Mouse (Mus musculus) large intestine, adult 2 months (tissue): ENCODE measurements around the gene Abcg8. TPM values are rescaled to one million over a fixed set of nuclear protein-coding genes. Genes with fewer than 3 reads are reported as not detected.
A peak's percentile ranks its signal among the peaks of the same experiment; 100 is the strongest.

Experiments used
- DNase-seq: peaks from one replicate; pipeline ENCODE4 v3.0.0-alpha.2; 2012; ENCODE audit warnings: low read depth, low spot score
- WGBS: fragments of 180-500 bp; shearing (Covaris S2); methylation state at CpG from one replicate; pipeline ENCODE4 v1.1.7; 2018; 5-methylcytosine and 5-hydroxymethylcytosine counted together
- polyA plus RNA-seq: library from polyadenylated mRNA; depleted of rRNA; stranded (reverse); fragments of >200 nt; gene quantifications from 2 replicates; pipeline ENCODE4 v1.2.3, GENCODE M21; 2012

The Abcg8 gene
- polyA plus RNA-seq, 1 experiment: 79.2 TPM

DNA sequence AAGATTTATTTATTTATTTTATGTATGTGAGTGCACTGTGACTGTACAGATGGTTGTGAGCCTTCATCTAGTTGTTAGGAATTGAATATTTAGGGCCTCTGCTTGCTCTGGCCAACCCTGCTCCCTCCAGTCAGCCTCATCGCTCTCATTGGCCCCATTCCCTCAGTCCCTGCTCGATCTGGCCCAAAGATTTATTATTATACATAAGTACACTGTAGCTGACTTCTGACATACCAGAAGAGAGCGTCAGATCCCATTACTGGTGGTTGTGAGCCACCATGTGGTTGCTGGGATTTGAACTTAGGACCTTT is 18.7 kb upstream of the Abcg8 start:
- no peak for DNase-seq
- 72% methylated on average over 3 of the region's 3 CpGs for WGBS

DNA sequence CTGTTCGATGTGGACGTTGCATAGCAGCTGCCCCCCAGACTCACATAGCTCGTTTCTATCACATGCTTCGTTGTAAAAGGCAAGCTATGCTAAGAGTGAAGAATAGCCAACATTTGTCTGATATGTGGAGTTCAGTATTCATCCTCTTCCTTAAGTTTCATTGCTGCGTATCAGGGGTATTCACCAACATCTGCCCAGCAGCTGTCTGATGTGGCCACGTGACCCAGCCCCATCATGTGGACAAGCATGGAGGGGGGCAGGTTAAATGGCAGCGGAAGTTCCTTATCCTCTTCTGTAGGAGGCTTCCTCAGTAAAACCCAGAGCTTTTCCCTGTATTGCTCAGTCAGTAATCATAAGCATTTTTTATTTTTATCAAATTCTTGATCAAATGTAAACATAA is 18.3 kb upstream of the Abcg8 start:
- 72% methylated on average over 7 of the region's 7 CpGs for WGBS
- DNase-seq: no peak

DNA sequence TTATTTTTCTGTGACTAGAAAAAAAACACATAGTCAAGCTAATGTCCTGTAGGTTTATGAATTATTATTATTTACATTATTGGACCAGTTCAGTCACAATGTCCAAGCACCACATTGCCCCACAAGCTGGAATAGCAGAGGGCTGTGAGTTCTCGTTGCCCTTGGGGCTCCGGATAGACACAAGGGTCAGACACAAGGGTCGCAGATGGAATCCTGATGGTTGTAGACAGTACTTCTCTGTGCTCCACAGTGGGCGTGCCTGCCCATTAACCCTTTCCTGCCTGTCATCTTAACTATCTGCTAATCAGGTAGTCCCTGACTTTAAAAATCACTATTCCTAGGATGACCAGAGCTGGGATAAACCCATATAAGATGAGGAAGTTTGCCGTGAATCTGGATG is 17.9 kb upstream of the Abcg8 start:
- DNase-seq: no peak
- WGBS: 60% methylated on average over 5 of the region's 5 CpGs

DNA sequence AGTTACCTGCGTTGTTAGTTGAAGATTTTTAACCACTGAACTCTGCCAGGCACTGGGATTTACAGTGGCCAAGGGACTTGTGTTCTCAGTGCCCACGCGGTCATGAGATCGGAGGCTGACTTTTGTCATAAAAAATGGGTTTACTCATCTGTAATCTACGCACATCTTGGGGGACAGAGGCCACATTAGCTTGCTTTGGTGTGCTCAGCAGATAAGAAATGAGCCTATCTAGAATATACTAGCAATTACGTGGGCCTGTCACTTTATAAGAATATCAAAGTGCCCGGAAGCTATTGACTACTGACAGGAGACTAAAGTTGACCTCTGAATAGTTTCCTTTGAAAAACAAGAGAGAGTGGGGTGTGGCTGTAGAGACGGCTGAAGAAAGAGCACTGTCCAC is 17.2 kb upstream of the Abcg8 start:
- DNase-seq: no peak
- WGBS: 32% methylated on average over 8 of the region's 8 CpGs

DNA sequence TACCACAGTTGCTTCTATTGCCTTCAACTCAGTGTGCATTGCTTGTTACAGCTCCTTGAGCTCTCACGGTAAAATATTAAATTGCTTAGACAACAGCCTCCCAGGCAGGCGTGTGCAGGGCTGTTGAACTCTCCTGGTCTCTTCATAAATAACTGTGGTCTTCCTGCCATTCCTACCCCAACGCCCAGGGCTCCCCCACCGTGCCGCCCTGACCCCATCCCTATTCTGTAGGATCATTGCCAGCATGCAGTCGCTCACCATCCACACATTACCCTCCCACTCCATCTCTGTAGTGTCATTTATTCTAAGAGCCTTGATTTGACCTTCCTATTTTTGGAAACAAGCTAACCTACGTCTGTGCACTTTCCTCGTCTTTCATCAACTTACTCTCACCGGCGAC is 11.0 kb upstream of the Abcg8 start:
- DNase-seq: no peak
- WGBS: 49% methylated on average over 10 of the region's 10 CpGs

DNA sequence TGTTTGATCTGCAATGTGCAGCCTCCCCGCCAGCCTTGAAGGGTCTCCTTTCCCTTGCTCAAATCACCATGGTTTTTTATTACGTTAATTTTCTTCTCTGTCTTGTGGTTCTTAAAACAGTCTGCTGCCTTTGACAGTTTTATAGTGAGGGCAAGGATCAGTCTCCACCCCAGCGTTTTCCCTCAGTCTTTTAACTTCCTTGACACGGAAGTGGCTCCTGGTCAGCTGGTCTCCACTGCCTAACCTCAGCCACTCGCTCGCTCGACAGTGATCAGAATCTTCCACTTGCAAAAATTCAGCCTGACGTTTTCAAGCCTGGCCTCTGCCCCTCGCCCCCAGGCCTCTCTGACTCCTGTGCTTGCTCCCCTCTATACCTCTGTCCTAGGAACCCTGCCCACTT is 10.4 kb upstream of the Abcg8 start:
- DNase-seq: peak; percentile 69
- WGBS: 13% methylated on average over 9 of the region's 9 CpGs

DNA sequence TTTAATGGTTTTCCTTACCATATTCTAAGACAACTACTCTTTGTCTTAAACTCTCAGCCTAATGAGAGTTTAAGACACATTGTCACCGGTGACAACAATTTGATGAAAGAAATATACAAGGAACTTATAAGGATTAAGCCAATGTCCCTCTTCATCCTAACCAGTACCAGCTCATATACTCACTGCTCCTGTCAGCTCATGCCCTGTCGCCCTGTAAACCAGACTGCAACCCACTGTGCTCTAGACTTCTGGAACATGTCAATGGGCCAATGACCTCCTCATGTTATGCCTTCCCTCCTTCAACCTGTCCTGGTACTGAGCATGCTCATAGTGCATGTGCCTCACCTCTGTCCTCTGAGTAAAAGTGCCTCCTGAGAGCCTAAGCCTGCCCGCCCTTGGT is 8.3 kb upstream of the Abcg8 start:
- WGBS: 79% methylated on average over 3 of the region's 3 CpGs
- DNase-seq: no peak

DNA sequence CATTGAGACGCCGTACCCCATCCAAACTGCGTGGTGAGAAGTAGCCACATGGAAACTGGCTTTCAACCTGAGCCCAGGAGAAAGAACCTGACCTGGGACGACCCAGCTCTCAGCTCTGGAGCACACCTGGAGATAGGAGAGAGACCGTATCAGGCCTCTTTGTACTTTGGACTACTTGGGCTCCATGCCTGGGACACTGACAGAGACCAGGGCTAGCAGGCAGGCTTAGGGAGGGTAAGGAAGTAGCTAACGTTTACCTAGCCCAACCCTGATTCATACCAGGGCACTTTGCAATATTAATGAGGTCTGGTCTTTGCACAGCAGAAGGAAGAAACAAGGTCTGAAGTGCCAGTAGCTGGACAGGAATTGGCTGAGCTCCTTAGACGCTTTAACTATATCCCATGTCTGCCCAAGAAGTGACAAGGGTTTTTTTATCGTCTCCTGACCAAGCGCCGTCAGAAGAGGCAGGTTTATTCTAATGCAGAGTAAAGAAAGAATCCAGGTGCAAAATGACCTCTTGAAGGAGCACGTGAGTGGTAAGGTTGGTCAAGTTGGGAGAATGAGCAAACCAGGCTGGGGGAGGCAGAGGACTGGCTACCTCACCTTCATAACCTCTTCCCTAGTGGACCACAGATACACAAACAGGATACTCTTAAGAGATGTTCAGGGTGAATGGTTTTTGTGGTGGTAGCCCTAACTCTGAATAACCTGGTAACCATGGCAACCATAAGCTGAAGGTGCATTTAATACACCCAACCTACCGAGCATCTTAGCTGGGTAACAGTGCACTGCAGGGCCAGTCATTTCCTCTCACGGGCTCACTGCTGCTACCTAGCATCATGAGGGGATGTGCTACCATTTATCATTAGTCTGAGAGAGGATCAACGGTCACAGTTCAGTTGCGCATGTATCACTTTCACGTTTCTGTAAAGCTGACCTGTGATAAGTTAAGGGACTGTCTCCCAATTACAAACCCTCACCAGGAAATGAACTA is 3.4 kb upstream of the Abcg8 start:
- WGBS: 30% methylated on average over 16 of the region's 16 CpGs
- peak; percentile 86 for DNase-seq

DNA sequence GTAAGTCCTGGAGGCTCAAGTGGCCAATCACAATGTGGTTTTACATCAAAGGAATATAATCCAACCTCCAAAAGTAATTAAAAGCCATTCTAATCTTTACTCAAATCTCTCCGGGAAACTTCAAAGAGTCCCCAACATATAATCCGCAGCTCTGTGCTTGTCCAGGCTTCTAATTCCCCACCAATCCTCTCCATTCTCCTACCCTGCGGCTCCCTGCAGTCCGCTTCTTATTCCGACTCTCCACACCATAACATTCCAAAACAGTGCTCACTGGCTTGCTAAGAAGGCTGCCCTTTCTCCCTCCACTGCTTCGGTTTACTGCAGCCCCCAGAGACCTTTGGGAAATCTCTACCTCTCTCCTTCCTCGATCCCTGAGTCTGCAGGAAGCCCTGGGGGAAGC is 2.1 kb upstream of the Abcg8 start:
- no peak for DNase-seq
- 75% methylated on average over 7 of the region's 7 CpGs for WGBS

DNA sequence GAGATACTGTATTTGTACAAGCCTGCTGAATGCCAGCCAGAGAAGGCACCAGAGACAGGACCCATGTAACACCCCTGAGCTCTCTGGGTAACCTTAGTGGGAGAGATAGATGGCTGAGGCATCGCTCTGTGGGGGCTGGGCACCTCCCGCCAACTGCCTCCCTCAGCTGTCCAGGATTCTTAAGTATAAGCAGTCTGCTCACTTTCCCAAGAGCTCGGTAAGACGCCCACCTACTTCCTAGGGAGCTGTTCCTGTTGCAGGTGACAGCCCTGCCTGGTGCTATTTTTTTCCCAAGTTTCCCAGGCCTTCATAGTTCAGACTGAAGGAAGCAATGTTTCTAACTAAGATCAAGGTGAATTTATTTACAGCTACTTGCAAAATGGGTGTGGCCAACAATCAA is 898 bp upstream of the Abcg8 start:
- 63% methylated on average over 4 of the region's 4 CpGs for WGBS
- no peak for DNase-seq

DNA sequence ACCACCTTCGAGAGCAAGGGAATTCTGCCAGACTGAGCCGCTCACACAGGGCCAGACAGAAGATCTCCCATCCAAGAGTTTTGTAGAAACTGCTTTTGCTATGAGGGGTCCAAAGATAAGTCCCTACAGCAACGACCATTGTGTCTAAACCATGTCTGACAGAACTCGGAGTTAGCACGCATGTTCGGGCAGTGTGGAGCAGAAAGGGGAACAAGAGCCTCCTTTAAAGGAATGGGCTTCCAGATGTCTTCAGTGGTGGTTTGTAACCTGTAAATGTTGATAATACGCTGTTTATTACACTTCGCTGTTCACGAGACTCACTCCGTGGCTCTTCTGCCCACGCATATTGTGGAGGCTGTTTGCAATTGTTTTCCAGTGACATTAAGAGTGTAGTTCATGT is 1.5 kb downstream of the Abcg8 start:
- DNase-seq: no peak
- WGBS: 65% methylated on average over 11 of the region's 11 CpGs

DNA sequence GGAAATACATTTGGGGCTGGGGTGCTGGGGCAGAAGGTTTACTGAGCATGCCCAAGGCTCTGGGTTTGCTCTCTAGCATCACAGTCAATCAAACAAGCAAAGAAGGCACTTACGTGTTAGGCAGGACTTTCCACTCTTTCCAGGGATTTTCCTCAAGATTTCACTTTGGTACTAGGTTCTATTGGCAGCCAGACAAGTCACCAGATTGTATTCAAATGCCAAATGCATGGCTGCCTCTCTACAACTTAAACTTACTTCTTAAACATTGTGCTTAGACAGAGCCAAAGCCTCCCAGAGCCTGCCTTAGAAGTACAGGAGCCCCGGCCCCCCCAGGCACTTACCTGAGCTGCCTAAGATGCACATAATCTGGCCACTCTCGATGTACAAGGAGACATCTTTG is 5.6 kb downstream of the Abcg8 start:
- no peak for DNase-seq
- WGBS: 84% methylated on average over 3 of the region's 3 CpGs

DNA sequence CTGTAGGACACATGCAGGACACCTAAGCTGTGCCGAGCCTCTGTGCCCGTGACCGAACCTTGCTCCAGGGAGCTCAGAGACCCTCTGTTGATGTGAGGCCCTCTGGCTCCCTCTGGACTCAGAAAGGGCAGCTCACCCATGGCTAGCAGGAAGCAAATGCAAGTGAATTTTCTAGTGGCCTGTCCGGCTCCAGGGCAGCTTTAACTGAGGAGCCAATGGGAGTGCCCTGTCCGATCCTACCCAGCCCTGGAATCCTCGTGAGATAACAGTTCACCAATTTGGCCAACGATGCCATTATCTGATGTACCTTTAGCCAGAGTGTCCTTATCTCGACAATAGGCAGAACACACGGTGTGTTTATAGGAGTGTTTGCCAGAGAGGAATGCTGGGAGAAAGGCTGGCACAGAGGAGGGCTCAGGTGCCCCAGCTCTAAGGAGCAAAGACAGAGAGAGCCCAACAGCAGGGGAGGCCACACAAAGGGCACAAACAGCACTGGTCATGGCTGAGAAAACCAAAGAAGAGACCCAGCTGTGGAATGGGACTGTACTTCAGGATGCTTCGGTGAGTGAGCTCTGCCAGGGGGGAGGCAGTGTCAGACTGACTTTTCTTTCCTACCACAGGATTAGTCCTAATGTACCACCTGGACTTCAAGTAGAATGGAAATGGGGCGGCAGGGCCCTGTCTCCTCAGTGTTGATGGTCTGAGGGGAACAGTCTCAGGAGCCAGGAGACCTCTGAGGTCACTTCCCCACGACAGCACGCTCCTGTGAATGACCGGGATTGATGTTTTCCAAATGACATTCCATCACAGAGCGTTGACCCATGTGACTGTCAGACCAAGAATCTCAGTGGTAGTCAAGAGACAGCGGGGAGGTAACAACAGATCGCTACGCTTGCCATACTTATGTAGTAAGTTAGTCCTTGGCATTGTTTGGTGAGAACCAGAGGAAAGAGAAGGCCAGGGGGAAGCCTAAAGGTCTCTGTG is 6.9 kb downstream of the Abcg8 start, which contains the start of gene Abcg5:
Gene Abcg5, minus strand, starts transcription at position 278 of the 984 bp plus-strand sequence.
- WGBS: 67% methylated on average over 18 of the region's 18 CpGs
- DNase-seq: no peak

DNA sequence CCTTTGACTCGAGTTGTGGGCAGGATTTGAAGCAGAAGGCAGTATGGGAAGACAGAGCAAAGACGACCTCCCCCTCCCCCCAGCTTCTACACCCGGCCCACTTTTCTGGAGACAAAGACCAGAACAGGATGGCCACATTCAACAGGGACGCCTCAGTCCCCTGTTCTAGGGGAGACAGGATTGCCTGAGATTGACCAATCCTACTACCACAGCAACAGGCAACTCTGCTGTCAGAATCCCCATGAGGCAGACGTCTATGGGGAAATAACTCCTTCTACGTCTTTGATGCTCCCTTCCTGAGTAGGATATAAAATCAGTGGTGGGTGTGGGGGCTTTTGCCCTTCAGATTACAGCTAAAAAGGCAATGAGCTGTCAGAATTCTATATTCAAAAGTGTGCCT is 8.2 kb downstream of the Abcg8 start:
- no peak for DNase-seq
- 65% methylated on average over 6 of the region's 6 CpGs for WGBS

DNA sequence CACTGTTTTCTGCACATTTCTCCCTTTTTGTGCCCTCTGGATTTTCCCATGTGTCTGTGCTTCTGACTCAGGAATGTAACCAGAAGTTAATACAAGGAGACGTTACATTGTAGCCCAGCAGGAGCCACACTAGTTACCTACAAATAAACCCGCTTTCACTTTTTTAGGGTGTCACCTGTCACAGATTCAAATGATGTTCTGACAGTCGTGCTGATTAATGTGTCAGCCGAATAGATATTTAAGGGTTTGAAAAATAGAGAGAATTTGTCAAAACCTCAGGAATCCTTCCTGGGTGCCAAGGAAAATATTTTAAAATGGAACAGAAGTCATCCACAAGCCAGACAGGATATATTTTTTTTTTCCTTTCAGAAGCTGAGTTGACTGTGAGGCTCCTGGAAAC is 9.2 kb downstream of the Abcg8 start:
- no peak for DNase-seq
- 84% methylated on average over 4 of the region's 4 CpGs for WGBS

DNA sequence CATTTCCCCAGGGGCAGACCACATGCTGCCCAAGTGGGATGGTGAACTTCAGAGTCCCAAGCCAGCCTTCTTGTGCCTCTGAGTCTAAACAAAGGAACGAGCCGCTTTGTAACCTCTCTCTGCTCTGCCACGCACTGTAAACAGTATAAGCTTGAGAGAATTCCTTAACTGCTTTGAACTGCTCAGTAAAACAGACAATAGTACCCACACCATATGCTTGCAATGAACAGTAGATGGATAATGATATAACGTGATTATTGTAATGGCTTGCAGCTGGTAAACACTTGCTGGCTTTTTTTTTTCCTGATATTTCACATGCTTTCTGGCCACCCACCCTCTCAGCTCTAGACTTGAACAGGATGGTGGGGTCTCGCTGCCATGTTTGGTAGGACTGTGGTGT is 11.9 kb downstream of the Abcg8 start:
- no peak for DNase-seq
- WGBS: 60% methylated on average over 5 of the region's 5 CpGs

DNA sequence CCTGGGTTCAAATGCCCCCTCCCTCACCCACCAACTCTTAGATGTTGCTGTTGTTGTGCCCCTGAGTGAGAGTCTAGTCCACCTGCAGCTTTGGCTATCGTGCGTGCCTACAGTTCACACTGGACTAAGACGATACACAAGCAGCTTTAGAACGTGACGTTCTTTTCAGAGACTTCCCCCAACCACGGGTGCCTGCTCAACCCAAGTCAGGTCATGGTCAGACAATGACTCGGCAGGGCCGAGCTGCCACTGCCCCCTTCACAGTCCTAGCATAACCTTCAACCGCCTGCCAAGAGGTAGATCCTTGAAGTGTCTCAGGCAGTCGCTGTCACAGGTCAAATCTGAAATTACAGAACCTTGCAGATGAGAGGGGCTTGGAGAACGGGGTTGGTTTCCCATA is 12.7 kb downstream of the Abcg8 start:
- WGBS: 73% methylated on average over 11 of the region's 11 CpGs
- DNase-seq: no peak

DNA sequence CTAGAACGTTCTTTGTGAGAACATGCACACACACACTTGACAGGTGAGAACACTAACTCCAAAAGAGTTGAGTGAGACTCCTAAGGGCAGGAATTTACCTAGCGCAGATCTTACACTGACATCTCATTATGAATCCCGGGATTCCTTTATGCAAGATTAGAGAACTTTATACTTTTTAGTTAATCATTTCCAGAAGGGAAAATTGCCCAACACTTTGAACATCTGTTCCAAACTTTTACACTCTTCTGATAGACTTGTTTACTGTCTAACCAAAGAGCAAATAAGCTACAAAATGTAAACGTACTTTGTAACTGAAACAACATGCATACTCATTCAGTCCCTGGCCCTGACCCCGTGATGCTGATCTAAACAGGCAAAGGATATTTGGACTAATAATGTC is 13.2 kb downstream of the Abcg8 start:
- DNase-seq: no peak
- WGBS: 27% methylated on average over 5 of the region's 5 CpGs

DNA sequence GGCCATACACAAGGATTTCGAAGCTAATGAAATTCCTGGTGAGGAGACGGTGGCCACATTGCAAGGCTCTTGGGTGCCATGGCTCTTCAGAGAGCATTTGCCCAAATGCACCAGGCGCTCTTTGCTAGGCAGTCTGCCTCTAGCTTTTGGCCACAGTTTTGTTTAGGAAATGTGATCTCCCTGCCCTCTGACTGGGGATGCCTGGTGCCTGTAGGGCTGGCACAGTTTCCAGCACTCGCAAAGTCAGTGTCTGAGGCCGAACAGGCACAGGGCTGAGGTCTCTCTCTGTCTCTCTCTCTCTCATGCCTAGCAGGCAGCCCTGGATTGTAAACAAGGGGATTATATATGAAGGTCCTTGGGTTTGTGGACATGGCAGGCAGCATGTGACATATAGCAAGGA is 14.0 kb downstream of the Abcg8 start:
- WGBS: 76% methylated on average over 5 of the region's 5 CpGs
- no peak for DNase-seq

DNA sequence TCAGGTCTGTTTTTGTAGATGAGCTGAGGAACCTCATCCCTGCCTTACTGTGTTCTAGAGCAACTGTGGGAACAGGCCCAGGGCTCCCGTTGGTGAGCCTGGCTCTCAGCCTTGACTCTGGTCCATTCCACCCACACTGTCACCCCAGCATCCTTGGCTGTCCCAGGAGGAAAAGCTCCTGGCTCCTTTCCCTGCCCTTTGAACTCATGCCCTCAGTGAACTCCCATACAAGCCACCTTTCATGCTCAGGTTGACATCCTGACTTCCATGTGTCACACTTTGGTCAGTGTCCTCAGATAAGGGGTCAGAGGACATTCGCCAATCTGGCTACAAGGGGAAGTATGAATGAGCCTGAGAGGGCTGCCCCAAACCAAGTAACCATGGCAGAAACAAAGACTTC is 17.6 kb downstream of the Abcg8 start:
- WGBS: 73% methylated on average over 2 of the region's 2 CpGs
- DNase-seq: no peak

DNA sequence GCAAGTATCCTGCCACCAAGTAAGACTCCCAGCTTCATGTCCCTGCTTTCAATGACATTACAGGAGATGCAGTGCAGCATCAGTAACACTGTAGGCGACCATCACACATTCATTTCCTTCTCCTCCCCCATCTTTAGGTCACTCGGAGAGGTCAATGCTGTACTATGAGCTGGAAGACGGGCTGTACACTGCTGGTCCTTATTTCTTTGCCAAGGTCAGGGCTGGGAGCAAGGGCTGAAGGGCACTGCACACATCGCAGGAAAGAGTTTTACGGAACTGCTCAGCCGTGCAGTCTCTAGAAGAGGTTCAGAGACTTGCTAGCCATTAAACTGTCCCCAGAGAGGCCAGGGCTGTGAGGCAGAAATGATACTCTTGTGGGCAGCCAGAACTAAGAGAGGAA is 20.4 kb downstream of the Abcg8 start:
- no peak for DNase-seq
- 61% methylated on average over 6 of the region's 6 CpGs for WGBS
